Mouse (Mus musculus) liver, adult (tissue): ENCODE data around the gene Lrrfip2.

ENCODE experiments used
- GATA4 ChIP-seq: IDR thresholded peaks from 2 replicates; pipeline ENCODE4 v1.6.1; 2014; ENCODE audit warnings: mild to moderate bottlenecking, low read length; ENCODE audit not compliant: insufficient replicate concordance

The Lrrfip2 gene

GRCm38 (mm10) chr9:111117126-111117642 lies at the start of gene Lrrfip2:
Gene Lrrfip2, plus strand, starts transcription at chr9:111117592.
- no peak for TF ChIP-seq GATA4

GRCm38 (mm10) chr9:111070546-111070961 lies 46.8 kb upstream of the Lrrfip2 start:
- no peak for TF ChIP-seq GATA4

GRCm38 (mm10) chr9:111072175-111072574 lies 45.2 kb upstream of the Lrrfip2 start:
- no peak for TF ChIP-seq GATA4

- no peak for TF ChIP-seq GATA4
Observed at GRCm38 (mm10) chr9:111072971-111073370, 44.4 kb upstream of the Lrrfip2 start.

- TF ChIP-seq GATA4 = no peak
Observed at GRCm38 (mm10) chr9:111077745-111078144, 39.6 kb upstream of the Lrrfip2 start.

GRCm38 (mm10) chr9:111080801-111081200 lies 36.6 kb upstream of the Lrrfip2 start:
- TF ChIP-seq GATA4 = no peak

GRCm38 (mm10) chr9:111081765-111082164 lies 35.6 kb upstream of the Lrrfip2 start:
- TF ChIP-seq GATA4 = no peak

GRCm38 (mm10) chr9:111085329-111085728 lies 32.1 kb upstream of the Lrrfip2 start:
- TF ChIP-seq GATA4 = no peak

GRCm38 (mm10) chr9:111086137-111086536 lies 31.3 kb upstream of the Lrrfip2 start:
- TF ChIP-seq GATA4 = no peak

- no peak for TF ChIP-seq GATA4
Observed at GRCm38 (mm10) chr9:111086995-111087606, 30.3 kb upstream of the Lrrfip2 start.

GRCm38 (mm10) chr9:111087960-111088359 lies 29.4 kb upstream of the Lrrfip2 start:
- TF ChIP-seq GATA4 = no peak

GRCm38 (mm10) chr9:111088886-111089285 lies 28.5 kb upstream of the Lrrfip2 start:
- no peak for TF ChIP-seq GATA4

- TF ChIP-seq GATA4 = no peak
Observed at GRCm38 (mm10) chr9:111092657-111093056, 24.7 kb upstream of the Lrrfip2 start.

GRCm38 (mm10) chr9:111093094-111093493 lies 24.3 kb upstream of the Lrrfip2 start:
- no peak for TF ChIP-seq GATA4

- TF ChIP-seq GATA4 = no peak
Observed at GRCm38 (mm10) chr9:111094626-111095025, 22.8 kb upstream of the Lrrfip2 start.

- TF ChIP-seq GATA4 = no peak
Observed at GRCm38 (mm10) chr9:111095710-111096109, 21.7 kb upstream of the Lrrfip2 start.

- no peak for TF ChIP-seq GATA4
Observed at GRCm38 (mm10) chr9:111096419-111097326, 20.7 kb upstream of the Lrrfip2 start.

- no peak for TF ChIP-seq GATA4
Observed at GRCm38 (mm10) chr9:111097543-111097942, 19.8 kb upstream of the Lrrfip2 start.
